Mouse (Mus musculus): ENCODE measurements around the gene Kcnip2.

Gene Kcnip2

GRCm38 (mm10) chr19:45815831-45816405 is at the start of gene Kcnip2:
Gene Kcnip2, minus strand, starts transcription at chr19:45816061.
- DNase-seq = peak in 1 of 2 experiments; percentile 23

DNA sequence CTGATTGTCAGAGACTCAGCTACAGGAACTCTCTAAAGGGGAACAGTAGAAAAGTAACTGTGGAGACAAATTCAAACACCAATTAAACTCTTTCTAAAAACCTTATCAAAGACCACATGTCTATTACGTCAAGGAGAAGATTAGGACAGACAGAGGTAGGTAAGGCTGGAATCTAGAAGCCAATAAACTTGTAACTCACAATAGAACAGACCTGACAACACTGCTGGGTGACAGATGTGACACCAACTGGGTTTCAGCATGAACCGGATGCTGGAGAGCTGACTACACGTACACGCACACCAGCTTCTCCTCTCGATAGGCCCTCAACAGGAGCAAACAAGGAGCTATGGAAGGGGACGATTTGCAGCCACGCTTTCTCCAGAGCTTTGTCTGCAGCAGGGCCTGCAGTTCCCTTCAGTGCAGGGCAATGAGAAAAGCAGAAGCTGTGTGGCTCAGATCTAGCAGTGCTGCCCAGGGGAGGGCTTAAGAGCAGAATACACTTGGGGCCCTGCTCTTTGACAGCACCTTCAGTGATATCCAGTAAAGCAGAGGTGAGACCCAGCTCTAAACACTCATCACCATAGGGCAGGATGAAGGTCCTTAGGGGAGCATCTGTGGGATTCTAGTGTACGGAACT is 39.5 kb upstream of the Kcnip2 start:
- no peak for DNase-seq

DNA sequence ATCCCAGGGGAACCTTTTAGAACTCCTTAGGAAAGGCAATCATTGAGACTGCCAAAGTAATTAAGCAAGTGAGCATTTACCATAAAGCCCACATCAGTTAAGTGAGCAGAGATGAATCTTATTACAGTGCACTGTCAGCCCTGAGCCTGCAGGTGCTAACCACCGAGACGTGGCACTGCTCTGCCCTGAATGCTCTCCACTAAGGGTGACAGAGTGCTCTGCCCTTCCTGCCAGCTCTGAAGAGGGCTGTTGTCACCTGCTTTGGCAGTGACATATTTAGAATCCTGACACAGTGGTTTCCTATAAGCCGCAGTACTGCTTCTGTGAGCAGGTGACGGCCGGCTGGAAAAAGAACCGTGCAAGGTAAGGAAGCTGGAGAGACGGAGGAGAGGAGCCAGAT is 38.7 kb upstream of the Kcnip2 start:
- DNase-seq = no peak

- no peak for DNase-seq
These were observed 31.9 kb upstream of the Kcnip2 start for GRCm38 (mm10) chr19:45847733-45848093.

- DNase-seq = peak in 1 of 2 experiments; percentile 41
These were observed 31.3 kb upstream of the Kcnip2 start for GRCm38 (mm10) chr19:45847016-45847732.

GRCm38 (mm10) chr19:45844209-45844608 is 28.3 kb upstream of the Kcnip2 start:
- no peak for DNase-seq

DNA sequence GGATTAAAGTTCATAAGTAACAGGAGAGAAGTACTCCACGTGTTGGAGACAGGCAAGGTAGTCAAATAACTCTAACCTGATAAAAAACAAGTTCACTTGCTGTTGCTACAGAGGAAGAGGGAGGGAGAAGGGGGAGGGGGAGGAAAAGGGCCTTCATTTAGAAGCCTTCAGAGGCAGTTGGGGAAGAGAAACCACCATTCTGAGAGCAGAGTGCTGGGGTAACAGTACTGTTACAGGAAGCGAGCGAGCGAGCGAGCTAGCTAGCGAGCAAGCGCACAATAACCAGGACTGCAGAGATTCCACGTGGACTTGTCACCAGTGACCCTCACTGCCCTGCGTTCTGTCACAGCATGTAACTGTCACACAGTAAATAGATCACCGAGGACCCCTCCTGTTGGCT is 27.6 kb upstream of the Kcnip2 start:
- DNase-seq = peak; percentile 15 to 21

GRCm38 (mm10) chr19:45837050-45837994 is 21.5 kb upstream of the Kcnip2 start:
- DNase-seq = no peak

DNA sequence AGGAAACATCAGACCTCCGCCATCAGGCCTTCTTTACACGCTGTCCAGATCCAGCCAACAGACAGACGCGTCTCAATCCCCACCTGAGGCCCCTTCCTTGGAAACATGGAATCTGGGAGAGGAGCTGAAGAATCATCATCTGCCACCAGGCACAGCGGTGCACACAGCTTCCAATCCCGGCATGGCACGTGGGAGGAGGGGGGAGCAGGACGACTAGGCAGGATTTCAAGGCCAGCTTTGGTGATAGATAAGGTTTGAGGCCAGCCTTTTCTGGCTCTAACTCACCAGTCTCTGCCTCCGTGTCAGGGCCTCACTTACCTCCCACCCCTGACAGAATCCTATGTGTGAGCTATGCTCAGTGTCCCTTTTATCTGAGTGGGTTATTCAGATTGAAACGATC is 19.6 kb upstream of the Kcnip2 start:
- no peak for DNase-seq

DNA sequence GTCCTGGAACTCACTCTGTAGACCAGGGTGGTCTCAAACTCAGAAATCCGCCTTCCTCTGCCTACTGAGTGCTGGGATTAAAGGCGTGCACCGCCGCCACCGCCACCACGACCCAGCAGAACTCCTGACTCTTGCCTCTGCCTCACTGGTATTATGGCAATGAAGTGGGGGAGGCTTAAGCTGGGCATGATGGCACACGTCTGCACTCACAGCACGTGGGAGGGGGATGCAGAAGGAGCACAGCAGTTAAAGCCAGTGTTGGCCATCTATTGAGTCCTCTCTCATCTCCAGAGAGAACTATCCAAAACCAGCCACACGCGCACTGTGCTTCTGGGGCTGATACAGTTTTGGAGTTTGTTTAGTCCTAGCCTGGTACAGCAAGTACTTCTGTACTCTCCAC is 17.8 kb upstream of the Kcnip2 start:
- no peak for DNase-seq

GRCm38 (mm10) chr19:45830679-45831078 is 14.8 kb upstream of the Kcnip2 start:
- no peak for DNase-seq

GRCm38 (mm10) chr19:45827736-45828135 is 11.9 kb upstream of the Kcnip2 start:
- no peak for DNase-seq

DNA sequence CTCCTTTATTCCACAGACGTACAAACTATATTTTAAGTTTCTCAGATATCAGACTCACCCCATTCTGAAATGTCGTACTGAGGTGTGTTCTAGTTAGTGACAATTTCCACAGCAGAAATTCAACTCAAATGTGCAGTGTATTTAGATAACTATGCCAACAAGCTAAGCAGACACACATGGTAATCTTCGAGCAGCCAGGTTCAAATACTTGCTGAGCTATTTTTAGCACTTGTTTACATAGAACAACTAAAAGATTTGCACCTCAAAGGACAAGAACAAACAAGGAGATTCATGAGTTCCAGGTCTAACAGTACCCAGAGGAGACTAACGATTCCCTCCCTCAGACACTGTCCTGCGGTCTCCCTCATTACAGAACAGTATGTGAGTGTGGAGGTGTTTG is 11.3 kb upstream of the Kcnip2 start:
- DNase-seq = no peak

- no peak for DNase-seq
These were observed 10.3 kb upstream of the Kcnip2 start for GRCm38 (mm10) chr19:45826146-45826545.

GRCm38 (mm10) chr19:45821832-45822231 is 6.0 kb upstream of the Kcnip2 start:
- DNase-seq = no peak

- no peak for DNase-seq
These were observed 2.1 kb upstream of the Kcnip2 start for GRCm38 (mm10) chr19:45817816-45818490.

GRCm38 (mm10) chr19:45816727-45817126 is 866 bp upstream of the Kcnip2 start:
- DNase-seq = no peak

DNA sequence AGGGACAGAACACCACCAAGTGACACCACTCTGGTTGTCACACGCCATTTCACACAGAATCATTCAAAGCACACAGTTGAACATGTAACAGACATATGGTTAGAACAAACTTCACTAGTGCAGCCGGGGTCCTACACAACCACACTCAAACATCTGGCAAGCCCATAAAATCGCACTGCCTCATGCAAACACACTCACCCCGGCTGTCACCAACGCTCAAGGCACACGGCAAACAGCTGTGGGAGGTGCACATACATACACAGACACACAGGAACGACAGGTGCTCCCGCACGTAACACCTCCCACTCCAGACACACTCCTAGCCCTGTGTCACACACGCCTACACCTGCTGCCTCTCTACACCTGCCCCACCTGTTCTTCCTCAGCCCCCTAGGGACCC is 691 bp downstream of the Kcnip2 start:
- no peak for DNase-seq

DNA sequence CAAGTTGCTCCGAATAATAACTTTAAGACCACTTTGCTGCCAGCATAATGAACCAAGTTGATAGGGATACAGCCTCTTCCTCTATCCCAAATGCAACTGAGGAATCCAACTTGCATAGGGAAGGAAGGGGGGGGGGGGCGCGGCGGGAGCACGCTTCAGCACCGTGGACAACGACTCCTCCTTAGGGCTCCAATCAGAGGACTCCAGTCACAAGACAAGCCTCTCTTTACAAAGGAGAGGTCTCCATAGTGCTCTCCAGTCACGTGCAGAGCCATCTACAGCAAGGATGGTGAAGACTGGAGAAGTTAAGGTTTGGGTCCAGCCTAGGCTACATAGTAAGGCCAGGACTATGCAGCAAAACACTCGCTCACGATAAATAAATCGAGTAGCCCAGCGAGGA is 2.1 kb downstream of the Kcnip2 start:
- no peak for DNase-seq

DNA sequence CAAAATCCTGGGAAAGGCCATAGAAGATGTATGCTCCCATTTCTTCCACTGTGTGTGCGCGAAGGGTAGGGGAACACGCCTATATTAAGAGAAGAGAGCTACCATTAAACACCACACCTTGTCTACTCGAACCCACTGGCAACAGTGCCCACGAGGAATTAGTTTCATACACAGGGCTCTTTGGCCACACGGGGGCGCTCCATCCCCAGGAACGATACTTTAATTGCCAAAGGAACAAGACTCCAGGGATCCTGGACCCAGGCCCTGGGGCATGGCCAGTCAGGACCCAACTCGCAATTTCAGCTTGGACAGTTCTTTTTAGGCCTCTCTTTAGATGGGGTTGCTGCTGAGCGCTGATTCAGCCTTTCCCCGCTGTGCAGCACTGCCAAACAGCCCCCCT is 2.6 kb downstream of the Kcnip2 start:
- DNase-seq = peak; percentile 54 to 85

- no peak for DNase-seq
These were observed 3.1 kb downstream of the Kcnip2 start for GRCm38 (mm10) chr19:45812673-45813252.

GRCm38 (mm10) chr19:45812115-45812514 is 3.7 kb downstream of the Kcnip2 start:
- peak; percentile 43 to 63 for DNase-seq
